Mouse (Mus musculus) mouse embryonic stem cell (cell line): ENCODE results near the gene Galnt11.
"Not testable (repeated sequence)": the region's sequence is repeated elsewhere in the genome, so short reads cannot be mapped to it uniquely, and the experiment has no call there.

Experiments
- in situ Hi-C, 2 experiments: fragments of 300-500 bp; cut with MboI; formaldehyde crosslinking; loops; 1 replicate in 1 of 2; 3 replicates in 1 of 2; pipeline ENCODE4 v1.14.3; 2019 to 2020; ENCODE audit warnings: low sequenced_read_pairs in 2 of 2, low pct_unique_long_range_greater_than_20kb in 1 of 2, mixed read lengths in 1 of 2; ENCODE audit not compliant: unreplicated experiment in 1 of 2

Galnt11 gene

GRCm38 (mm10) chr5:25221604-25222003 is at the start of gene Galnt11:
Gene Galnt11 (plus strand): TSS chr5:25221904.
- in situ Hi-C loops, result no loop called here

- in situ Hi-C loops, result not testable (repeated sequence)
These were observed 43.8 kb upstream of the Galnt11 start for GRCm38 (mm10) chr5:25177937-25178336.

- in situ Hi-C loops, result not testable (repeated sequence)
These were observed 43.2 kb upstream of the Galnt11 start for GRCm38 (mm10) chr5:25178543-25178942.

- in situ Hi-C loops, result no loop called here
These were observed 42.4 kb upstream of the Galnt11 start for GRCm38 (mm10) chr5:25179284-25179683.

GRCm38 (mm10) chr5:25179936-25180488 is 41.7 kb upstream of the Galnt11 start:
- in situ Hi-C loops, result no loop called here

- in situ Hi-C loops, result no loop called here
These were observed 40.6 kb upstream of the Galnt11 start, which contains the start of gene Galntl5 for GRCm38 (mm10) chr5:25181004-25181531. Gene Galntl5 (plus strand): TSS chr5:25181460.

GRCm38 (mm10) chr5:25183595-25183994 is 38.1 kb upstream of the Galnt11 start:
- in situ Hi-C loops, result no loop called here

- in situ Hi-C loops, result no loop called here
These were observed 37.1 kb upstream of the Galnt11 start for GRCm38 (mm10) chr5:25184594-25184993.

- in situ Hi-C loops, result no loop called here
These were observed 34.0 kb upstream of the Galnt11 start for GRCm38 (mm10) chr5:25187727-25188126.

GRCm38 (mm10) chr5:25188802-25189201 is 32.9 kb upstream of the Galnt11 start:
- in situ Hi-C loops, result no loop called here

- in situ Hi-C loops, result no loop called here
These were observed 31.2 kb upstream of the Galnt11 start for GRCm38 (mm10) chr5:25190521-25190920.

- in situ Hi-C loops, result no loop called here
These were observed 9.8 kb upstream of the Galnt11 start for GRCm38 (mm10) chr5:25211872-25212271.

GRCm38 (mm10) chr5:25213216-25213615 is 8.5 kb upstream of the Galnt11 start:
- in situ Hi-C loops, result not testable (repeated sequence)

- in situ Hi-C loops, result no loop called here
These were observed 6.7 kb upstream of the Galnt11 start for GRCm38 (mm10) chr5:25215006-25215405.

- in situ Hi-C loops, result no loop called here
These were observed 1.3 kb downstream of the Galnt11 start, which contains the start of gene E130116L18Rik for GRCm38 (mm10) chr5:25222752-25223702. Gene E130116L18Rik (minus strand): TSS chr5:25223153.

GRCm38 (mm10) chr5:25224377-25224776 is 2.7 kb downstream of the Galnt11 start:
- in situ Hi-C loops, result not testable (repeated sequence)

GRCm38 (mm10) chr5:25243101-25243500 is 21.4 kb downstream of the Galnt11 start:
- in situ Hi-C loops, result no loop called here

- in situ Hi-C loops, result no loop called here
These were observed 24.2 kb downstream of the Galnt11 start for GRCm38 (mm10) chr5:25245806-25246472.

GRCm38 (mm10) chr5:25246473-25246865 is 24.8 kb downstream of the Galnt11 start:
- in situ Hi-C loops, result no loop called here
